Comparison of ENCODE assay signal across 7 mouse cellular contexts in the genomic region with DNA sequence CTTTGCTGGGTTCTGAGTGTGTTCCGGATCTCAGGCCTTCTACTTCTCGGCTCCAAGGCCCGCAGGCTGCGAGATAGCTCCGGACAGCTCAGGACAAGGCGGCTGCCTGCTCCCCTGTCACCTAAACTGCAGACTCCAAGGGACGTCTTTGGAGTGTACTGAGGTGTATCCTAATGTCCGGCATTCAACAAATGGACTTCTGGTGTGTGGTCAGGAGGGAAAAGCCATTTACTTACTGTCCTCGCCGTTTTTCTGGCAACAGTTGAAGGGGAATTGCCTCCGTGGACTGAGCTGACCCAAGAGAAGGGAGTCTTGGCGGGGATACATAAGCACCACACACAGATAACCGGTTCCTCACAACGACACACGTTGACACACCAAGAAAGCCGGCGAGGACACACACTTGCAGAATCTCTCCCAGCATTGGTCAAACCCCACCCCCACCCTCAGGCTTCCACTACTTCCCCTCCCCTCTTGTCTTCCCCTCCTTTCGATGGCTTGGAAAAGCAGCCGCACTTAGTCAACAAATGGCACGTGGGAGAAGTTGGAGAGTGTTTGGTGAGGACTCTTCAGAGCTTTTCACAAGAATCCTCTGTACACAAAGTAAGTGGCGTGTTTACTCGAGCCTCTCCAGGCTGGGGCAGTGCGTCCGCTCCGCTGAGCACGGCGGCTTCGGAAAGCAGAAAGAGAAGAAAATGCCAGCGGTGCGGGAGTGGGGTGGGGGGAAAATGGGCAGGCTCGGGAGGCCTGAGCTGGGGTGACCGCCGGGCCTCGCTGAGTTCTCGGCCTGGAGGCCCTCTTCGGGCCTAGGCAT. TPM values are rescaled to one million over a fixed set of nuclear protein-coding genes. Genes with fewer than 3 reads are reported as not detected.
DNase-seq lines count a peak whose midpoint lies in the region; ATAC-seq lines count a peak whose summit lies in the region.

No protein-coding gene starts in this region.

- peaks cover 91% of the 10 kb centered on the region for H3K27me3 ChIP-seq in hindbrain, embryonic 12.5 days

- H3K36me3 ChIP-seq in hindbrain, embryonic 12.5 days: no peaks in the 10 kb centered on the region

- H3K27ac ChIP-seq in hindbrain, embryonic 12.5 days: peak overlapping the region; percentile 64

- H3K9me3 ChIP-seq in hindbrain, embryonic 12.5 days (replicated peaks): no peaks in the 10 kb centered on the region

- peak; percentile 58 for DNase-seq in MN1 (ENCODE audit: low spot score)
- DNase-seq in cerebellum, adult 9-10 months: peak; percentile 76
- DNase-seq in lung, postnatal 10 days: peak; percentile 61
- DNase-seq in testis, postnatal 14 days (ENCODE audit: low spot score): no peak
- no peak for DNase-seq in frontal cortex, postnatal 10 days (ENCODE audit: low spot score in 2 of 2)
- DNase-seq in thymus, postnatal 25 days: no peak

- ATAC-seq in hindbrain, embryonic 12.5 days (ENCODE audit: low FRiP score): peak; percentile 8

- H3K4me2 ChIP-seq in hindbrain, embryonic 12.5 days (replicated peaks): peak overlapping the region; percentile 61

- H3K4me1 ChIP-seq in hindbrain, embryonic 12.5 days: peaks cover 43% of the 10 kb centered on the region

- peak overlapping the region; percentile 53 for H3K9ac ChIP-seq in hindbrain, embryonic 12.5 days

- 1% methylated on average over 36 of the region's 36 CpGs for WGBS in hindbrain, embryonic 12.5 days

- peak overlapping the region; percentile 51 for H3K4me3 ChIP-seq in hindbrain, embryonic 12.5 days

RNA-seq across cellular contexts. Expression of a gene that starts 5.6 kb away (rescaled TPM):
- 17.9 and 20.1 TPM in 2 replicates for polyA plus RNA-seq in hindbrain, embryonic 12.5 days (2016; fragmentation: Nextera tagmentation; extraction: Ambion mirVana)

Comparison
In these comparisons a context has a peak if more than half of its experiments do, and no peak if none do; other contexts are left out.
1. DNase-seq: peak in MN1 (single experiment), cerebellum, adult 9-10 months (single experiment) and lung, postnatal 10 days (single experiment); none in testis, postnatal 14 days (single experiment), frontal cortex, postnatal 10 days (0 of 2) and thymus, postnatal 25 days (single experiment).